In genomic region chr19:58186558-58186957, GRCm38 (mm10) we compare ENCODE assay signal across 14 mouse cellular contexts.
DNase-seq lines count a peak whose midpoint lies in the region; ATAC-seq and TF ChIP-seq lines count a peak whose summit lies in the region.
"Had no signal": no experiment of that assay in that cellular context is flagged by ENCODE, and none has a peak within 500 bp of the region (broad histone marks: within the 10 kb centered on the region; RNA-seq: fewer than 3 reads in every experiment).

No protein-coding gene starts in this region.

- H3K9me3 ChIP-seq in forebrain, embryonic 15.5 days, result no peaks in the 10 kb centered on the region
- H3K9me3 ChIP-seq in forebrain, embryonic 12.5 days, result no peaks in the 10 kb centered on the region
- H3K9me3 ChIP-seq in kidney, embryonic 16.5 days (ENCODE audit: low read length), result no peaks in the 10 kb centered on the region
- H3K9me3 ChIP-seq: neural tube, embryonic 12.5 days had no signal

- no peak for TF ChIP-seq POLR2A in kidney, adult 2 months (IDR thresholded peaks at IDR 0.05; ENCODE audit: low read depth, low read length)
- TF ChIP-seq POLR2A in brain, embryonic 14.5 days (IDR thresholded peaks at IDR 0.05; ENCODE audit: borderline replicate concordance, extremely low read depth, insufficient read depth, insufficient read length, poor library complexity, severe bottlenecking), result no peak

- intact Hi-C loops in heart, postnatal 10 days (cut with DNase I), result no loop called here

- ATAC-seq in forebrain, embryonic 15.5 days (replicated peaks), result 0 out of 2 replicates have a peak, but pooled peaks have one; percentile 38
- no peak for ATAC-seq in forebrain, embryonic 12.5 days (ENCODE audit: low FRiP score)
- ATAC-seq in kidney, embryonic 16.5 days (ENCODE audit: low FRiP score, low TSS enrichment), result no peak
- ATAC-seq: lung, postnatal 0 days had no signal

- H3K27ac ChIP-seq in forebrain, embryonic 15.5 days (replicated peaks), result no peak overlapping the region
- no peak overlapping the region for H3K27ac ChIP-seq in forebrain, embryonic 12.5 days
- H3K27ac ChIP-seq in kidney, adult 2 months (ENCODE audit: insufficient read depth, low read depth, low read length), result no peak overlapping the region
- H3K27ac ChIP-seq in kidney, embryonic 16.5 days (ENCODE audit: low read length), result no peak overlapping the region
- H3K27ac ChIP-seq: layer of hippocampus, adult 2 months; neural tube, embryonic 12.5 days had no signal

- no peak for TF ChIP-seq CTCF in kidney, adult 2 months (conservative IDR thresholded peaks at IDR 0.05; ENCODE audit: insufficient read depth, insufficient read length, low read depth, low read length)
- TF ChIP-seq CTCF in brain, embryonic 14.5 days (IDR thresholded peaks at IDR 0.05; ENCODE audit: borderline replicate concordance, extremely low read depth, insufficient read depth, insufficient read length), result no peak

- H3K4me3 ChIP-seq in forebrain, embryonic 15.5 days, result no peak overlapping the region
- H3K4me3 ChIP-seq in forebrain, embryonic 12.5 days (replicated peaks), result no peak overlapping the region
- H3K4me3 ChIP-seq in kidney, adult 2 months (ENCODE audit: insufficient read depth, low read depth, low read length), result no peak overlapping the region
- no peak overlapping the region for H3K4me3 ChIP-seq in kidney, embryonic 16.5 days (ENCODE audit: low read length)
- H3K4me3 ChIP-seq: layer of hippocampus, adult 2 months; neural tube, embryonic 12.5 days had no signal

- H3K9ac ChIP-seq in forebrain, embryonic 15.5 days (replicated peaks), result no peak overlapping the region
- H3K9ac ChIP-seq in forebrain, embryonic 12.5 days, result no peak overlapping the region
- no peak overlapping the region for H3K9ac ChIP-seq in kidney, embryonic 16.5 days (replicated peaks; ENCODE audit: low read length)
- H3K9ac ChIP-seq: neural tube, embryonic 12.5 days had no signal

- WGBS in forebrain, embryonic 15.5 days, result 44% methylated on average over 4 of the region's 4 CpGs
- WGBS in forebrain, embryonic 12.5 days, result 66% methylated on average over 4 of the region's 4 CpGs
- 67% methylated on average over 4 of the region's 4 CpGs for WGBS in kidney, adult 2 months
- 57% methylated on average over 4 of the region's 4 CpGs for WGBS in kidney, embryonic 16.5 days

- no peak overlapping the region for H3K4me2 ChIP-seq in forebrain, embryonic 15.5 days (replicated peaks)
- H3K4me2 ChIP-seq in forebrain, embryonic 12.5 days, result no peak overlapping the region
- H3K4me2 ChIP-seq in kidney, embryonic 16.5 days (replicated peaks; ENCODE audit: low read depth, low read length), result no peak overlapping the region
- H3K4me2 ChIP-seq: neural tube, embryonic 12.5 days had no signal

- peaks cover 9% of the 10 kb centered on the region; the same call in 1 of the 2 replicates for H3K4me1 ChIP-seq in forebrain, embryonic 15.5 days
- H3K4me1 ChIP-seq in forebrain, embryonic 12.5 days, result no peaks in the 10 kb centered on the region
- no peaks in the 10 kb centered on the region for H3K4me1 ChIP-seq in kidney, adult 2 months (ENCODE audit: control insufficient read depth, insufficient read depth, low read length)
- no peaks in the 10 kb centered on the region for H3K4me1 ChIP-seq in kidney, embryonic 16.5 days (ENCODE audit: insufficient read depth, low read length)
- H3K4me1 ChIP-seq: neural tube, embryonic 12.5 days had no signal

- peak; percentile 23 for DNase-seq in kidney, adult 2 months
- peak; percentile 81 for DNase-seq in brain, embryonic 14.5 days (ENCODE audit: low read depth)
- peak; percentile 51 to 58 for DNase-seq in heart, postnatal 10 days
- DNase-seq in retina, embryonic 14.5 days (ENCODE audit: low spot score), result no peak
- DNase-seq in lung, postnatal 10 days, result no peak
- DNase-seq: liver; midbrain, embryonic 14.5 days had no signal

- H3K36me3 ChIP-seq in forebrain, embryonic 15.5 days, result no peaks in the 10 kb centered on the region
- H3K36me3 ChIP-seq in forebrain, embryonic 12.5 days (replicated peaks), result no peaks in the 10 kb centered on the region
- H3K36me3 ChIP-seq in kidney, adult 2 months (ENCODE audit: control insufficient read depth, insufficient read depth, low read length), result no peaks in the 10 kb centered on the region
- H3K36me3 ChIP-seq in kidney, embryonic 16.5 days (ENCODE audit: insufficient read depth, low read length), result no peaks in the 10 kb centered on the region
- H3K36me3 ChIP-seq: neural tube, embryonic 12.5 days had no signal

- H3K27me3 ChIP-seq in forebrain, embryonic 15.5 days, result no peaks in the 10 kb centered on the region
- H3K27me3 ChIP-seq in forebrain, embryonic 12.5 days, result peaks cover 14% of the 10 kb centered on the region; the same call in 1 of the 2 replicates
- H3K27me3 ChIP-seq in kidney, adult 2 months (replicated peaks; ENCODE audit: control insufficient read depth, insufficient read depth, low read length), result no peaks in the 10 kb centered on the region
- no peaks in the 10 kb centered on the region for H3K27me3 ChIP-seq in kidney, embryonic 16.5 days (ENCODE audit: insufficient read depth, low read length)
- H3K27me3 ChIP-seq: CH12.LX; neural tube, embryonic 12.5 days had no signal

Comparison
In these comparisons a context has a peak if more than half of its experiments do, and no peak if none do; other contexts are left out.
1. DNase-seq: peak in kidney, adult 2 months (single experiment), brain, embryonic 14.5 days (single experiment) and heart, postnatal 10 days (2 of 2); none in retina, embryonic 14.5 days (single experiment) and lung, postnatal 10 days (single experiment).